Mouse (Mus musculus) heart, embryonic 13.5 days (tissue): ENCODE measurements around the gene Kyat3. TPM values are rescaled to one million over a fixed set of nuclear protein-coding genes. Genes with fewer than 3 reads are reported as not detected.

Experiments used
- ATAC-seq: fragments of 200-750 bp; cut with Nextera tagmentation; 2 replicates; pipeline ENCODE4 v1.8.0; 2017; ENCODE audit warnings: moderate TSS enrichment; ENCODE audit not compliant: insufficient number of reproducible peaks, low FRiP score, low TSS enrichment; ENCODE audit errors: extremely low read depth
- H3K27ac ChIP-seq: fragments of 300-500 bp; sonication (generic); replicated peaks from 2 replicates; pipeline ENCODE4 v1.5.1; 2015; ENCODE audit warnings: moderate library complexity, mild to moderate bottlenecking, inconsistent platforms
- H3K27me3 ChIP-seq: fragments of 300-500 bp; sonication (generic); replicated peaks from 2 replicates; pipeline ENCODE4 v1.6.1; 2015; ENCODE audit warnings: mild to moderate bottlenecking, inconsistent platforms
- H3K36me3 ChIP-seq: fragments of 300-500 bp; sonication (generic); 2 replicates; pipeline ENCODE4 v1.6.1; 2015; ENCODE audit warnings: mild to moderate bottlenecking, inconsistent platforms
- H3K4me1 ChIP-seq: fragments of 300-500 bp; sonication (generic); 2 replicates; pipeline ENCODE4 v1.6.1; 2015; ENCODE audit warnings: inconsistent platforms
- H3K4me2 ChIP-seq: fragments of 300-500 bp; sonication (generic); 2 replicates; pipeline ENCODE4 v1.6.1; 2015; ENCODE audit warnings: inconsistent platforms, mild to moderate bottlenecking, moderate library complexity
- H3K4me3 ChIP-seq: fragments of 300-500 bp; sonication (generic); 2 replicates; pipeline ENCODE4 v1.5.1; 2015; ENCODE audit warnings: moderate library complexity, mild to moderate bottlenecking, inconsistent platforms
- H3K9ac ChIP-seq: fragments of 300-500 bp; sonication (generic); 2 replicates; pipeline ENCODE4 v1.6.1; 2015; ENCODE audit warnings: inconsistent platforms, mild to moderate bottlenecking, moderate library complexity
- H3K9me3 ChIP-seq: fragments of 300-500 bp; sonication (generic); 2 replicates; pipeline ENCODE4 v1.6.1; 2016; ENCODE audit warnings: inconsistent platforms
- WGBS: fragments of 180-500 bp; shearing (Covaris S2); methylation state at CpG from one replicate; pipeline ENCODE4 v1.1.7; 2015; ENCODE audit warnings: mixed read lengths; 5-methylcytosine and 5-hydroxymethylcytosine counted together
- polyA plus RNA-seq: library from polyadenylated mRNA; unstranded; fragments of >200 nt; fragmentation: Nextera tagmentation; extraction: Ambion mirVana; gene quantifications from 2 replicates; pipeline ENCODE4 v1.2.1, GENCODE M21; 2015

Gene Kyat3
- polyA plus RNA-seq, 1 experiment from 2014 or later: 11.1 TPM

- Histone ChIP-seq H3K9me3 (no peaks in the 10 kb centered on the region), H3K36me3 (no peaks in the 10 kb centered on the region), H3K9ac (no peak overlapping the region), H3K4me2 (no peak overlapping the region; the same call in 1 of the 2 replicates), H3K4me3 (no peak overlapping the region), H3K4me1 (peaks cover 25% of the 10 kb centered on the region), H3K27ac (no peak overlapping the region), H3K27me3 (0 out of 2 replicates have a peak, but pooled peaks cover 3% of the 10 kb centered on the region)
- 66% methylated on average over 18 of the region's 18 CpGs for WGBS
- no peak for ATAC-seq
These were observed 54.4 kb downstream of the Kyat3 start for GRCm38 (mm10) chr3:142755132-142755867.

GRCm38 (mm10) chr3:142757841-142758240, 57.0 kb downstream of the Kyat3 start:
- no peak overlapping the region for H3K27ac ChIP-seq
- 0 out of 2 replicates have a peak, but pooled peaks cover 3% of the 10 kb centered on the region for H3K27me3 ChIP-seq
- H3K4me2 ChIP-seq: peak overlapping the region; percentile 64
- ATAC-seq: no peak
- H3K9ac ChIP-seq: peak overlapping the region; percentile 54; the same call in 1 of the 2 replicates
- H3K4me3 ChIP-seq: peak overlapping the region; percentile 32
- H3K9me3 ChIP-seq: no peaks in the 10 kb centered on the region
- WGBS: 15% methylated on average over 12 of the region's 12 CpGs
- H3K36me3 ChIP-seq: no peaks in the 10 kb centered on the region
- H3K4me1 ChIP-seq: peaks cover 25% of the 10 kb centered on the region

- no peaks in the 10 kb centered on the region for H3K36me3 ChIP-seq
- no peak overlapping the region for H3K4me3 ChIP-seq
- H3K4me1 ChIP-seq: peaks cover 25% of the 10 kb centered on the region
- H3K9me3 ChIP-seq: no peaks in the 10 kb centered on the region
- peak overlapping the region; percentile 54; the same call in 1 of the 2 replicates for H3K9ac ChIP-seq
- ATAC-seq: no peak
- WGBS: 61% methylated on average over 7 of the region's 7 CpGs
- H3K27me3 ChIP-seq: 0 out of 2 replicates have a peak, but pooled peaks cover 3% of the 10 kb centered on the region
- no peak overlapping the region for H3K27ac ChIP-seq
- H3K4me2 ChIP-seq: peak overlapping the region; percentile 64
These were observed 57.7 kb downstream of the Kyat3 start for GRCm38 (mm10) chr3:142758593-142758992.

GRCm38 (mm10) chr3:142760356-142760755, 59.5 kb downstream of the Kyat3 start:
- H3K4me2 ChIP-seq: no peak overlapping the region
- no peak for ATAC-seq

GRCm38 (mm10) chr3:142764995-142765777, 64.3 kb downstream of the Kyat3 start, which contains the start of gene Gtf2b:
Gene Gtf2b, plus strand, starts transcription at chr3:142765045.
- Histone ChIP-seq H3K4me1 (peaks cover 39% of the 10 kb centered on the region), H3K9me3 (no peaks in the 10 kb centered on the region), H3K4me2 (peak within 1 kb of the TSS; percentile 94), H3K27ac (peak within 1 kb of the TSS; percentile 76), H3K27me3 (no peaks in the 10 kb centered on the region), H3K9ac (peak within 1 kb of the TSS; percentile 91), H3K36me3 (no peaks in the 10 kb centered on the region), H3K4me3 (peak within 1 kb of the TSS; percentile 79)
- under 1% methylated on average over 64 of the region's 64 CpGs for WGBS
- ATAC-seq: peak; percentile 96

More at GRCm38 (mm10) chr3:142760356-142760755, 59.5 kb downstream of the Kyat3 start:
- Histone ChIP-seq H3K36me3 (no peaks in the 10 kb centered on the region), H3K9ac (no peak overlapping the region), H3K27ac (no peak overlapping the region), H3K4me1 (peaks cover 27% of the 10 kb centered on the region), H3K4me3 (no peak overlapping the region), H3K27me3 (0 out of 2 replicates have a peak, but pooled peaks cover 3% of the 10 kb centered on the region), H3K9me3 (no peaks in the 10 kb centered on the region)
- 67% methylated on average over 6 of the region's 6 CpGs for WGBS

- H3K4me1 ChIP-seq: peaks cover 44% of the 10 kb centered on the region
- H3K27me3 ChIP-seq: no peaks in the 10 kb centered on the region
- no peak for ATAC-seq
- H3K27ac ChIP-seq: peak overlapping the region; percentile 76
- 16% methylated on average over 10 of the region's 10 CpGs for WGBS
- H3K4me3 ChIP-seq: peak overlapping the region; percentile 79
- H3K36me3 ChIP-seq: no peaks in the 10 kb centered on the region
- no peaks in the 10 kb centered on the region for H3K9me3 ChIP-seq
- peak overlapping the region; percentile 91 for H3K9ac ChIP-seq
- H3K4me2 ChIP-seq: peak overlapping the region; percentile 94
These were observed 64.9 kb downstream of the Kyat3 start for GRCm38 (mm10) chr3:142765778-142766165.

- Histone ChIP-seq H3K36me3 (peaks cover 22% of the 10 kb centered on the region), H3K9me3 (no peaks in the 10 kb centered on the region), H3K4me3 (no peak overlapping the region), H3K4me2 (no peak overlapping the region), H3K4me1 (peaks cover 52% of the 10 kb centered on the region), H3K9ac (no peak overlapping the region), H3K27me3 (no peaks in the 10 kb centered on the region), H3K27ac (no peak overlapping the region)
- WGBS: 88% methylated on average over 6 of the region's 6 CpGs
- no peak for ATAC-seq
These were observed 67.6 kb downstream of the Kyat3 start for GRCm38 (mm10) chr3:142768498-142768897.

GRCm38 (mm10) chr3:142770518-142770917, 69.7 kb downstream of the Kyat3 start:
- peaks cover 37% of the 10 kb centered on the region for H3K36me3 ChIP-seq
- H3K27ac ChIP-seq: no peak overlapping the region
- peaks cover 53% of the 10 kb centered on the region for H3K4me1 ChIP-seq
- no peak for ATAC-seq
- H3K9ac ChIP-seq: peak overlapping the region; percentile 17; the same call in 1 of the 2 replicates
- 39% methylated on average over 1 of the region's 1 CpGs for WGBS
- no peak overlapping the region for H3K4me3 ChIP-seq
- H3K4me2 ChIP-seq: no peak overlapping the region
- H3K27me3 ChIP-seq: no peaks in the 10 kb centered on the region
- H3K9me3 ChIP-seq: no peaks in the 10 kb centered on the region

- Histone ChIP-seq H3K9me3 (no peaks in the 10 kb centered on the region), H3K9ac (no peak overlapping the region), H3K27me3 (no peaks in the 10 kb centered on the region), H3K4me3 (no peak overlapping the region), H3K27ac (no peak overlapping the region), H3K4me2 (no peak overlapping the region), H3K36me3 (peaks cover 61% of the 10 kb centered on the region), H3K4me1 (peaks cover 35% of the 10 kb centered on the region)
- no peak for ATAC-seq
- 46% methylated on average over 4 of the region's 4 CpGs for WGBS
These were observed 72.8 kb downstream of the Kyat3 start for GRCm38 (mm10) chr3:142773538-142774191.

GRCm38 (mm10) chr3:142777227-142777626, 76.4 kb downstream of the Kyat3 start:
- Histone ChIP-seq H3K27ac (no peak overlapping the region), H3K9me3 (no peaks in the 10 kb centered on the region), H3K27me3 (no peaks in the 10 kb centered on the region), H3K9ac (no peak overlapping the region), H3K4me3 (no peak overlapping the region), H3K4me2 (no peak overlapping the region), H3K4me1 (peaks cover 11% of the 10 kb centered on the region), H3K36me3 (peaks cover 85% of the 10 kb centered on the region)
- WGBS: 55% methylated on average over 3 of the region's 3 CpGs
- ATAC-seq: no peak
